Mouse (Mus musculus): ENCODE results near the gene Mcm10.
"Not testable (repeated sequence)": the region's sequence is repeated elsewhere in the genome, so short reads cannot be mapped to it uniquely, and the experiment has no call there.

Gene Mcm10

GRCm38 (mm10) chr2:4985000-4985399, 27.6 kb downstream of the Mcm10 start:
- no peak for DNase-seq (ENCODE audit: low spot score)

- no peak for DNase-seq (ENCODE audit: low spot score)
These were observed 28.6 kb downstream of the Mcm10 start for GRCm38 (mm10) chr2:4983987-4984386.

GRCm38 (mm10) chr2:4978091-4978490, 34.5 kb downstream of the Mcm10 start:
- DNase-seq (ENCODE audit: low spot score): no peak

DNA sequence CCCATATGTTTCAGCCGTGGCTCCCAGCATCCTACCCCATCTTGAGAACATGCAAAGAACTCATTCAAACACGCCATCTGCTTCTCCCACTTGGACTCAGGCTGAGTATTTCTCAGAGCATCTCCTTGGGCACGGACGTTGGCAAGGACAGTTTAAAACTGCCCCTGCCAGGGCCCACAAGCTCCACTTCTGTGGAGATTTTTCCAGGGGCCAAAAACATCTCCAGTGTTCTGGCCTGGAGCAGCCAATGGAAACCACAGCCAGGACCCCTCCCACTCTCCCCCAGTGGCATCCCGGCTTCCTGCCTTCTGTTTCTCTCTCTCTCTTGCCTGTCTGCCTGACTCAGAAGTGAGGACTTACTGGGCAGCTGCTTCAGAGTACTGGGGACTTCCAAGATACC, 36.8 kb downstream of the Mcm10 start, which contains the start of gene Ucma:
Gene Ucma, plus strand, starts transcription at position 316 of the 400 bp plus-strand sequence.
- no peak for DNase-seq (ENCODE audit: low spot score)

- DNase-seq (ENCODE audit: low spot score): no peak
These were observed 43.5 kb downstream of the Mcm10 start for GRCm38 (mm10) chr2:4969083-4969482.

DNA sequence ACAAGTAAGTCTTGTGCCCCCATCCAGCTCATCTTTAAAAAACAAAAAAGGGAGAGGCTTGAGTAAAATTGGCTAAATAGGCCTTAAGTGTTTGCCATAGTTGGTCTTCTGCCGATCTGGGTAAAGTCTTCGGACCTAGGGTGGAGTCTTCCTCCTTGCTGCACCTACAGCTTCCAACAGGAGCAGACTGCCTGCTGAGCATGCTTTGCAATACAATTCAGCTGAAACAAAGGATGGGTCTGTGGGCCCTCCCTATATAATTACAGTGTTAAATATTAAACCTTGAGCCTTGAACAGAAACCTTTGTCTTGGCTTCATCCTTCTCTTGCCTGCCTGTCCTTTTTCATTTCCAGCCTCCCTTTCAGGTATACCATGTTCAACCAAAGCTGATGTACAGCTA, 44.8 kb downstream of the Mcm10 start:
- DNase-seq (ENCODE audit: low spot score): no peak

- DNase-seq (ENCODE audit: low spot score): no peak
These were observed 54.6 kb downstream of the Mcm10 start for GRCm38 (mm10) chr2:4958039-4958438.

- DNase-seq (ENCODE audit: low spot score): no peak
These were observed 58.3 kb downstream of the Mcm10 start for GRCm38 (mm10) chr2:4954216-4954760.

GRCm38 (mm10) chr2:4950986-4951385, 61.6 kb downstream of the Mcm10 start:
- no peak for DNase-seq (ENCODE audit: low spot score)

- DNase-seq (ENCODE audit: low spot score): not testable (repeated sequence)
These were observed 62.9 kb downstream of the Mcm10 start for GRCm38 (mm10) chr2:4949691-4950090.

GRCm38 (mm10) chr2:4940861-4941260, 71.7 kb downstream of the Mcm10 start:
- no peak for DNase-seq (ENCODE audit: low spot score)

Data from MN1 (cell line).